Mouse (Mus musculus): ENCODE data around the gene Serpina6.
"Not testable (repeated sequence)": the region's sequence is repeated elsewhere in the genome, so short reads cannot be mapped to it uniquely, and the experiment has no call there.

The Serpina6 gene

DNA sequence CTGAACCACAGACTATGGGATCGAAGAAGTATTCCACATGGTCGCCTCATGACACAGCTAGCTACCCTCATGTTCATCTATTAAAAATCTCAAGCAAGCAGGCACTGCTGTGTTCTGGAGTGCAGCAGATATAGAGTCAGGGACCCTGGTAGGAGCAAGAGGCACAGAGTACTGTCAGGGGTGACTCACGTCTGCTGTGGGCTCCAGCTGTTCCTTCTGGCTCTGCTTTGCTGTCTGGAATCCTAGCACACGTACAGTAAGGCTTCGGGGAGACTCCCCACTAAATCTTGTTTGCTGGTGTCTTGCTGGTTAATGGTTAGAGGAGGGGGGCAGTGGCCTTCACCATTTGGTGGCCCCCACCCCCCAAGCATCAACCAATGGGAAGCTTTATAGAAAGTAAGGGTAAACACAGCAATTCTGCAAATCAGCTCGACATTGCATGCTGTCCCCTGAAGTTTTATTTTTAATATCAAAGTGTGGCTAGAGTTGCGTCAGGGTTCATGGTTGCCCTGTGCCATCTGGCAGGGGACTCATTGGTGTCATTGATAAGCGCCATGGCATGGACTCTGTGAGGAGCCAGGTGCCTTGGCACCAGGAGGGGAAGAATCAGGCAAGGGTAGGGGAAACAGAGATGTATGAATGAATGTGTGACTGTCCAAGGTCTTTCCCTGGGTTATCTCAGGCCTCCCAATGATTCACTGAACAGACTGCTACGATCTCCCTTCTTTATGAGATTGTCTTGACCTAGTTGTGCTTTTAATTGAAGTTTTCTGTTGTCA is at the start of gene Serpina6:
Gene Serpina6 (minus strand): TSS at position 365 of the 779 bp plus-strand sequence.
- DNase-seq (ENCODE audit: low spot score): no peak

DNA sequence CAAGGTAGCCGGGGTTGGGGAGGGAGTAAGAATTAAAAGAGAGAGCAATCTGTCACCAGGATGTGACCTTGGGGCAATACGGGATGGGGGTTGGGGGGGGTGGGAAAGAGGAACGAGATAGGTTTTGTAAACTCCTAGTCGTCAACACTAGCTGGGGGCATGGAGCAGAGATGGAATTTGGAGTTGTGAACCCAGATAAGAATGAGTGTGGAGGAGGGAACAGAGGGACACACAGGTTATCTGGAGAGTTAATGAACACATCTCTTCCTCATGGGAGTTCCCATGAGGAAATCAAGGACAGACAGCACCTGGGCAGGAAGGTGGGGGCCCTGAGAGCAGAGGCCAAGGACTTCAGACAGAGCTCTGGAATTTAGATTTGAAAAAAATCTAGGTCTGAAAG is 49.1 kb upstream of the Serpina6 start:
- DNase-seq (ENCODE audit: low spot score): no peak

DNA sequence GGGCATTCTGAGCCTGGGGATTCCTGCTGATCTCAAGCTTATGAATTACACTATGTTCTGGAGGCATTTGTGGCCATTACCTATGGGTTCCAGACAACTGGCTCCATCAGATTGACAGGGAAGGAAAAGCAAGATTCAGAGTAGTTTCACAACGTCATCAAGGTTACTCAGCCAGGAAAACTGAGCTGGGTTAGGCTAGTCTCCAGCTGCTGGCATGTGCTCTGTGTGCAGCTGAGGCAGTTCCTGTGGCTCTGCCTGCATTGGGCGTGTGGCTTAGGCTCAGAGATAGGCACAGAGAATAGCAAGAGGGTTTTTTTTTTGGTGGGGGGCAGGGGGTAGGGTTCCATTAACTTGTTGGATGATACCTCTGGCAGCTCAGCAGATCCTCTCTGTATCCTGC is 48.5 kb upstream of the Serpina6 start:
- no peak for DNase-seq (ENCODE audit: low spot score)

DNA sequence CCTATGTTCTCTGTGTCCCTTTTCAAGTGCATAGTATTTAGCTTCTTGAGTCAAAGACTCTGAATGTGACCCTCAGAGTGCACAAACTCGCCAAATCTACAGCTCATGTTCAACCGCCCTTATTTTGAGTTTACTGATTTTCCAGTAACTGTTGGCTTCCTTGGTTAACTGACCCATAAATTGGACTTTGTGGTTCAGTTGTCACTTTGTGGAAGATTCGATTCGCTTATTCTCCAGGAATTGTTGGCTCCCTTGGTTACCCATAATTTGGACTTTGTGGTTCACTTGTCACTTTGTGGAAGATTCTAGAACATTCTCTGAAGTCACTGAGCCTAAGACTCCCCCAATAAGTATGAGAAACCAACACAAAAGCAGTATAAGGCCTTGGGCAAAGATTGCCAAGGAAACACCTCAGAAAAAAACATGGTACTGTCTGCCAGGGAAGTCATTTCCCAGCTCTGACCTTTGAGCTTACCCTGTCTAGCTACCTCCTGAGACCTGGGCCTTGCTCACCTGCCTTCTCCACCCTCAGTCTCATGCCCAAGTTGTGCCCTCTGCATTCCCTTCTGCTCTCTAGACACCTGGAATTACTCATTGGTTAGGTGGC is 43.2 kb upstream of the Serpina6 start:
- no peak for DNase-seq (ENCODE audit: low spot score)

DNA sequence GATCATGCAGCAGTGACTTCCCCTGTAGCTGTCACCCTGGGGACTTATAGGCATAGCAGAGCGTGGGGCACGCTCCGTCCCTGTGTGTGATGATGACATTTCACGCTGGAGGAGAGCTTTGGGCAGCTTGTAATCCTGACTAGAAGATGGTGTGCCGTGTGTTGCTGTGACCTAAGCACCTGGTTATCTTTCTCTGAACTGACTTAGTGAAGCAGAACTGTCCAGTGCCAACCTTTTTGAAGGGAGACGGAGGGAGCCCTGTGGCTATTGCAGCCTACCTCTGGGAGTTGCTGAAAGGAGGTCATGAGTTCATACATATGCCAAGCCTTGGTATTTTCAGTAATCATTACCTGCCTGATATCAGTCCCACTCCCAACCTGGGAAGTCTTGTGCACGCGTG is 38.4 kb upstream of the Serpina6 start, which contains the start of gene Serpina1f:
Gene Serpina1f (minus strand): TSS at position 101 of the 400 bp plus-strand sequence.
- no peak for DNase-seq (ENCODE audit: low spot score)

DNA sequence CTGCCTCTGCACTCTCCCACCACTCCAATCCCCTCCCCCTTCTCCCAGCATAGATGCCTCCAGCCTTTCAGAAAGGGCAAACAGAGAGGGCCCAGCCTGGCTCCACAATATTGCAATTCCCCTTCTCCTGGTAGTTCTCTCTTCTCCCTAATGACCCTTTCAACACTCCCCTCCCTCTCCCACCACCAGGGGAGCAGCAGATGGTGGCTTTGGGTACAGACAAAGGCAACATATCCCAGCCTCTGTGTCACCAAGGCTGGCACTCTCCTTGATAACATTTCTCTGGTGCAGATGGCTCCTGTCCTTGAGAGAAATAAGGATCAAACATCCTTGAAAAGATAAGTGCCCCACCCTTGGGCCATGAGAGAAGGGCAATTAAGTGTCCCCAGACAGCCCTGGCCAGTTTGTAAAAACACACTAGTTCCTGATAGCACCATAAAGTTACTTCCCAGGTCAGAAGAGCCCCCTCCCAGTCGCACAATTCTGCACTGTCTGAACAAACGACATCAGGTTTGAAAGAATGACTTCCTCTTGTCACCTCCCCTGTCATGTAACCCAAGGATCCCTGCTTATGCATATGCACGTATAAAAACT is 31.3 kb upstream of the Serpina6 start:
- peak; percentile 15 for DNase-seq (ENCODE audit: low spot score)

DNA sequence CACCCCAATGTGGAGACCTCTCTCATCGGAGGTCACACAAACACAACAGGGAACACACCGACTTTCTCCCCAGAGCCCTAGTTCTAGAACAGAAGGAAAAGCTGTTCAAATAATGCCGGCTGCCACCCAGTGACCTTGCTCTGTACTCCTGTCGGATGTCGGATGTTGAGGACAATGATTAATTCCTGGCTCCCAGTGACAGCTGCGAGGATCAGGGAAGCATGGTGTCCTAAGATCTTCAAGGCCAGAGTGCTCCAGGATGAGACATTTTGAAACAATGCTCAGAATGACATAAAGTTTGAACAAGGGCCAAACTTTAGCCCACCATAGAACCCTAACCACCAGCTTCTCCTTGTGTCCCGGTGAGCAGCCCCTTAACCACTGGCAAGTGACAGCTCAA is 30.0 kb upstream of the Serpina6 start:
- DNase-seq (ENCODE audit: low spot score): peak; percentile 39

DNA sequence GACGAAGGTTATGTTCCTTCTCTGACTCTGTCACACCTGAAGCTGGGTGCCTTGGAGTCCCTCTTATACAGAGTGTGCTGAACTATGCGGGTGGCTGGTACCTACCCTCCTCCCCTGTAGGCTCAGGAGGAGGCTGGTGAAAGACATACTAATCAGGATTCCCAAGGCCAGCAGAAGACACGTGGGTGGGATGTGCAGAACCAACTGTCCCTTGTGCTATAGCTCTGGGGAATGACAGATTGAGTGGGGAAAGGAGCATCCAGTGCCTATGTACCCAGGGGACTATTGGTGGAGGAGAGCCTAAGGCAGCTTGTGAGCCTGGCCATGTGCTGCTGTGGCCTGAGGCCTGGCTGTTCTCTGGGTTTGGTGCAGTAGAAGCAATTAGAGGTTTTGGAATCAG is 29.0 kb upstream of the Serpina6 start:
- DNase-seq (ENCODE audit: low spot score): no peak

DNA sequence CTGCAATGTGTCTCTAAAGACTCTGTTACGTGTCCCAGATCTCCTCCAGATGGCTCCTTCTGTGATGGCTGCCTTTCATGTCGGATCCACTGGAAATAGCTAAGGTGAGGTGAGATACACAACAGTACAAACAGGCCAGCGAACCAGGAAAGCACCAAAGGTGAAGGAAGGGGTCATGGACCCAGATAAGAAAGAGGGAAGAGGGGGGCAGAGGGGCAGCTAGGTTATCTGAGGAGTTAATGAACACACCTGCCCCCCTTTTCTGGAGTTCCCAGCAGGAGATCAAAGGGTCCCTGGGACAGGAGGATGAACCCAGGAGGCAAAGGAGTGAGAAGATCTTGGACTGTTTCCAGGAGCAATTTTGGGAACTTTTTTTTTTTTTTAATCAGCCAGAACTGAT is 28.4 kb upstream of the Serpina6 start:
- no peak for DNase-seq (ENCODE audit: low spot score)

DNA sequence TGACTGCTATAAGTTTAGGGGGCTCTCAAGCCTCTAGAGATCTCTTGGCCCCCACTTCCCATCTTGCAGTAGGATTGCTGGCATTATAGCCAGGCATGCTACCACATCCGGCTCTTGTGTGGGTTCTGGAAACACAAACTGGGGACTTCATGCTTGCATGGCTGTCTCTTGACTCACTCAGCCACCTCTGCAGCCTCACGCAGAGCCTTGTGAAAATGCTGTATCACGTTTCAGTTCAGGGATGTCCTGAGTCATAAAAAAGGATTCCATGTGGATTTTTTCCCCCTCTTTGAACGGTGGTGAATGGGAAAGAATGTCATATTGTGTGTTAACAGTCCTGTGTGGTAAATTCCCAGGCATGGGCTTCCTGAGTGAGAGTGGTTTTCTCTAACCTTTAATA is 26.8 kb upstream of the Serpina6 start:
- DNase-seq (ENCODE audit: low spot score): no peak

DNA sequence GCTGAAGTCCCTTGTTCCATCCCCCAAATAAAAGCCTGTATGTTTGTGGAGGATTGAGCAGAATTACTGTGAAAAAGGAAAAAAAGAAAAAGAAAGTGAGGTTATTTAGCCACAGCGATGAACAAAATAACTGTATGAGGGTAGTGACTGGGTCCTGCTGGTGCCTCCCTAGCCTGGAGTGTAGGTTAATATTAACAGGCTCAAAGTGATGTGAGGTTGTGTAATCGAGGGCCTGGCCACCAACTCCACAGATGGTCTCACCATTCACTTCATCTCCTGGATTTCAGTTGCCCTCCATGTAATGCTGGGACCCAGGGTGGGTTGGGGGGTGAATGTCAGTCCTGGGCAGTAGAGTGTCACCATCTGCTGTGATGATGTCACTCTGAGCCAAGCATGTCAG is 24.7 kb upstream of the Serpina6 start:
- DNase-seq (ENCODE audit: low spot score): no peak

DNA sequence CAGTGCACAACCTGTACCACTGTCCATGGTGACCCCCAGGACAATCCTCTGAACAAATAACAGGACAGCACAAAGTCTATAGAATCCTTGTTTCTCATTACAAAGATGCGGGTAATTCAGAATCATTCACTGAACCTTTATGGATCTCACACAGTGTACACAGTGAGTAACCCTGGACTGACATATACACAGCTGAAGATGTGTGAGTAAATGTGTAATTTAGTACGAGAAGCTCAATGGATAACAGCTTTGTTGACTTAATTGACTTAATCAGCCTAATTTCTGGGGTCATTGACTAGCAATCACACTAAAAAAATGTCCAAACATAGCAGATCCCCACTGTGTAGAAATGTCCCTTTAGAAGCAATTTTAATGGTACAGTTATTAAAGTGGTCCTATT is 24.2 kb upstream of the Serpina6 start:
- DNase-seq (ENCODE audit: low spot score): no peak

DNA sequence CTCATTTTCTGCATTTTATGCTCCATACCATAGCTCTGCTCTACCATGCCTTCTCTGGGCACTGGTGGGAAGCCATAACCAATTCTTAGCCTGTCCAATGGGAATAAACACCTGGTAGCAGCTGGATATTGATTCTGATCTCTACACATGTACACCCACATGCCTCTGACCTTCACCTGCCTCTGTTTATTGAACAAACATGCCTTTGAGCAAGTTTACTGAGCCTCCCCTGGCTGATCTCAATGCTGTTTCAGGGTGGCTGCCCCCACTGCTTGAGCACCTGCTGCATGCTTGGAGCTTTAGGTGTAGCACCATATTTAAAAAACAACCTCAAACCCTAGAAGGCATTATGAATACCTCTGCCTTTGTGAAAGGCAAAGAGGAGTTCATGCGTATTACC is 22.8 kb upstream of the Serpina6 start:
- not testable (repeated sequence) for DNase-seq (ENCODE audit: low spot score)

DNA sequence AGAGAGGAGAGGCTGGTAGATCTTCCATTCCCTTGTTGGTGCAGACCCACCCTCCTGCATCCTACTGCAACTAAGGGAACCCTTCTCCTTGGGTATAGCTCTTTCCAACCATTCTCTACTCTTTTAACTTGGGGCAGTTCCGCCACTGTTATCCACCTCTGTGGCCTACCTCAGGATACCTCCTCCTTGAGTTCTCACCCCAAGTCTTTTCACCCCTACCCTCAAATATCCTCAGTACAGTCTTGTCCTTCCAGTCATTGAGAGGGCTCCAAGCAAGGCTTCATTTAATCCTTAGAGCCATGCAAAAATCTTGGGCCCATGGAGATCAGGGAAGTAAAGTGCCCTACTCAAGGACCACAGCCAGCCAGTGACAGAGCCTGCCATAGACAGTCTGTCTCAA is 19.0 kb upstream of the Serpina6 start, which contains the start of gene Serpina16:
Gene Serpina16 (minus strand): TSS at position 101 of the 400 bp plus-strand sequence.
- DNase-seq (ENCODE audit: low spot score): no peak

DNA sequence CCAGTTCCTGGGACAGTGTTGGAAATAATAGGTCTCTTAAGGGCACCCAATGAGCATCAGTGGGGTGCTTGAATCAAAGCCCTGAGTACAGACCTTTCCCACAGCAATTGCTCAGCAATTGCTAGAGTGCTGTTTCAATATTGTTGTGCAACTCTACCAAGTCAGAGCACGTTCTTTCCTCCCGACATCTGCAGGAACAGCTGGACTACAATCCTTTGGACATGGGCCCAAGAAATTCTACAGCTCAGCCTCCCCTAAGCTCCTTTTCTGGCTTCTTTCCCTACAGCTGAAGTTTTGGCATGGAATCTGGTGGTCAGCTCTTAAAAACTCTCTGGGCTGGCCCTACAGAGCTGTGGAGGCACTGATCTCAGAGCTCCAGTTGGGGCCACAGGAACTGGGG is 16.2 kb upstream of the Serpina6 start:
- DNase-seq (ENCODE audit: low spot score): no peak

DNA sequence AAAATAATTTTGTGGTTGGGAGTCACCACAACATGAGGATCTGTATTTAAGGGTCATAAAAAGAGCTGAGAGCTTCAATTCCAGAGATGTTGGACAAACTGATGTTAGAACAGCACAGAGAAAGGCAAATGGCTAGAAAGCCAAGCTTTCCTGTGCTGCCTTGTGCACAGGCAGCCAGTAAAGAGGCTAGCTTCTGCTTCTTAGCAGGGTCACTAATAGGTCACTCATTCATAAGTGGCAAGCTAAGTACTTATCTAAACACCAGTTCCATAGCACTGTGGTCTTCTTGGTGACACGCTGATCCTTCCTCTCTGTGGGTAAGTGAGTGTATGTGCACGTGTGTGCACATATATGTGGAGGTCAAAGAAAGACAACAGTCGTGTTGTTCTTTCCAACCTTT is 14.5 kb upstream of the Serpina6 start:
- no peak for DNase-seq (ENCODE audit: low spot score)

DNA sequence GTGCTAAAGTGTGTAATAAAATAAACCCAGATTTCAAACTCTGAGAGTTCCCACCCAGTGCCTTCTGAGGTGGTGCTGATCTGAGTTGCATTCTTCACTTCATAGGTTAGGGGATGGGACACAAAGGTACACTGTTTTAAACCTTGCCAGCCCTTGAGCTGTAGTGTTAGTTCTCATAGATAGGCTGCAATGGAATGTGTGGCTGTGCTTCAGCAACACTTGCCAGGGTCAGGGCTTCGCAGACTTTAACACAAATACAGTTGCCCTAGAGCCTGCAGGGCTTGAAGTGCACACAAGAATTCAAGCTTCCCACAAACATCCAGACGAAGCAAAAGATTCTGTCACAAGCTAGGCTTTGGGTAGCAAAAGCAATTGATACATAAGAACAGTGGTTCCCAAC is 14.0 kb upstream of the Serpina6 start:
- DNase-seq (ENCODE audit: low spot score): no peak

DNA sequence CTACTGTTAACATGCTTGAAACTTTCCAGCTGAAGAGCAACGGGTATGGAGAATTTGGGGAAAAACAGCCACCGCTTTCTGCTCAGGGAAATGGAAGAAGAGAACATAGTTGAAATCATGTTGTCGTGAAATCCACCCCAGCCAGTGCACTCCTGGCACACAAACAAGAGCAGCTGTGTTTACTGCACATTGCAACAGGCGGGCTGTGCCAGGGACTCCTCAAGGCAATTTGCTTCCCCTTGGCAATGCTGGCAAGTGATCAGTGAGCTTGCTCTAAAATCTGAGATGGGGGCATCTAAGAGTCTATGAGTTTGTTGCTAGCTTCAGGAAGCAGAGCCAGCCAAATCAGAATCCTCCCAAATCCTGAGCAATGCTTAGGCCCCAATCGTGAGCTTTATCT is 13.3 kb upstream of the Serpina6 start:
- DNase-seq (ENCODE audit: low spot score): no peak

DNA sequence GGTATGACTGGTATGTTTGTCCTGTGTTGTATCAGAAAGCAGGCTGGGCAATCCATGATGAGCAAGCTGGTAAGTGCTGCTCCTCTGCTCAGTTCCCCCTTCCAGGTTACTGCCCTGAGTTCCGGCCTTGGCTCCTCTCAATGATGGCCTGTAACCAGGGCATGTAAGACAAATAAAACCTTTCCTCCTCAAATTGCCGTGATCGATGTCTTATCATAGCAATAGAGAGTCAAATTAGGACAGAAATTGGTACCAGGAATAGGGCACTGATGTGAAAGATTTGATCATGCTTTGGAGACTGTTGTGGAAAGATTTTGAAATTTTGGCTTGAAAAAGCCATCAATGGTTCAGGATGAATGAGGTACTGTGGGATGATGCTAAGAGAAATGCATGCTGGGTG is 8.3 kb upstream of the Serpina6 start:
- DNase-seq (ENCODE audit: low spot score): no peak

DNA sequence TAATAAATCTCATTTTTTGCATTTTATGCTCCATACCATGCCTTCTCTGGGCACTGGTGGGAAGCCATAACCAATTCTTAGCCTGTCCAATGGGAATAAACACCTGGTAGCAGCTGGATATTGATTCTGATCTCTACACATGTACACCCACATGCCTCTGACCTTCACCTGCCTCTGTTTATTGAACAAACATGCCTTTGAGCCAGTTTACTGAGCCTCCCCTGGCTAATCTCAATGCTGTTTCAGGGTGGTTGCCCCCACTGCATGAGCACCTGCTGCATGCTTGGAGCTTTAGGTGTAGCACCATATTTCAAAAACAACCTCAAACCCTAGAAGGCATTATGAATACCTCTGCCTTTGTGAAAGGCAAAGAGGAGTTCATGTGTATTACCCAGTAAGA is 5.0 kb upstream of the Serpina6 start:
- not testable (repeated sequence) for DNase-seq (ENCODE audit: low spot score)

DNA sequence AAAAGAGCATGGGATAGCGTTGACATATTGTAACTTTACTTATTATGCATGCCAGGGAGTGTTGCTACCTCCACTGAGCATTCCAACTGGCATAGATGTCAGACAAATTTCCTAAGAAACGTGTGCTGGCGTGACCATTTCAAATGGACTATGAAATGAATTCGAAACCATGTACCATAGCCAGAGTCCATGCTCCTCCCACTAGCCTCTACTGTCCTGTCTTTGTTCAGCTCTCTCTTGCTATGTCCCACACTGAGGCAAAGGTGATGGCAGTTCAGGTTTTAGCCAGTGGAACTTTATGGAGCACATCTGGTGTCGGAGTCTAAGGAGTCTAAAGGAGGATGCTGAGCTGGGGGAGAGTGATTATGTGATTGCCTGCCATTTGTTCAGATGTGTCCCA is 3.1 kb upstream of the Serpina6 start:
- no peak for DNase-seq (ENCODE audit: low spot score)

DNA sequence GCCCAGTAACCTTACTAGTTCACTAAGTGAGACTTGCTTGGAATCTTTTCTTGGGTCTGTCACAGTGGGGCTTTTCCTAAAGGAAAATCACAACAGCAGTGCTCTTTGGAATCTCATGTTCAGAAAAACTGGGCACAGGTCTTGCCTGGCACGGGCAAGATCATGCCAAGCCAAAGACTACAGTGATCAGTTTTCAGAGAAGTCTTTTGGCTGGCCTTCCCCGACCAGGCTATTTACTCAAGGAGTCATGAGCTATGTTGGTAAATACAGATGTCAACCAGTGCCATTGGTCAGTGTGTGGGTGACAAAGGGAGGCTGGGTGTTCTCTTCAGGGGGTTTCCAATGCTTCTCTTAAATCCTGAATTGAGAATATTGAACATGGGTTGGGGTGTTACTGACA is 2.2 kb upstream of the Serpina6 start:
- no peak for DNase-seq (ENCODE audit: low spot score)

DNA sequence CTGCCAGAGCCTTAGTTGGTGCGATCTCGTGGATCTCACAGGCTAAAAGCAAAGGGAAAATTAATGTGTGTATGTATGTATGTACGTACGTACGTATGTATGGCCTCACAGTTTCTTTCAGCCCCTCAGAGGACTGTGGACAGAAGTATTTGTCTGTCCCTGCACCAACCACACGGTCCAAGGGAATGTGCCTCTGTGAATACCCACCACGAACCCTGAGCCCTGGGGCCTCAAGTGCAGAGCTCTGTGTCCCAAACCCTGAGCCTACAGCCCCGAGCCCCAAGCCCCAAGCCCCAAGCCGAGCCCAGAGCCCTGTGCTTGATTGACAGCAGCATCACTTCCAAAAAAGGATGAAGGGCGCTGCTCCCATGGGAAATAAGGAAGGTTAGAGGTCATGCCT is 979 bp upstream of the Serpina6 start:
- no peak for DNase-seq (ENCODE audit: low spot score)
